Mouse (Mus musculus): ENCODE results near the gene Tpd52l1. TPM values are rescaled to one million over a fixed set of nuclear protein-coding genes. Genes with fewer than 3 reads are reported as not detected.

Tpd52l1 gene
- total and polyA plus RNA-seq, 2 experiments: 6.5 to 16.3 TPM

GRCm38 (mm10) chr10:31331225-31331775 lies 114.5 kb downstream of the Tpd52l1 start:
- Histone ChIP-seq H3K27me3 (ENCODE audit: control insufficient read depth, insufficient read depth, low read length) (no peaks in the 10 kb centered on the region), H3K4me3 (ENCODE audit: insufficient read depth, low read depth, low read length) (no peak overlapping the region), H3K27ac (replicated peaks; ENCODE audit: insufficient read depth, low read depth, low read length) (no peak overlapping the region), H3K36me3 (ENCODE audit: control insufficient read depth, insufficient read depth, low read length) (peaks cover 6% of the 10 kb centered on the region; the same call in 1 of the 2 replicates), H3K4me1 (ENCODE audit: control insufficient read depth, insufficient read depth, low read length) (no peaks in the 10 kb centered on the region), H3K9ac (ENCODE audit: low read depth, low read length) (no peak overlapping the region), H3K79me2 (ENCODE audit: control insufficient read depth, insufficient read depth, low read length) (no peaks in the 10 kb centered on the region)
- 89% methylated on average over 4 of the region's 4 CpGs for WGBS
- no peak for TF ChIP-seq POLR2A (IDR thresholded peaks at IDR 0.05; ENCODE audit: extremely low read depth, insufficient read depth, low read length)
- TF ChIP-seq CTCF (IDR thresholded peaks at IDR 0.05; ENCODE audit: low read depth, low read length): no peak
- no peak for DNase-seq (ENCODE audit: extremely low read depth, low read depth, low spot score)

- H3K27me3 ChIP-seq (ENCODE audit: control insufficient read depth, insufficient read depth, low read length): no peaks in the 10 kb centered on the region
- H3K4me3 ChIP-seq (ENCODE audit: insufficient read depth, low read depth, low read length): no peak overlapping the region
- H3K27ac ChIP-seq (replicated peaks; ENCODE audit: insufficient read depth, low read depth, low read length): no peak overlapping the region
- H3K36me3 ChIP-seq (ENCODE audit: control insufficient read depth, insufficient read depth, low read length): peaks cover 8% of the 10 kb centered on the region; the same call in 1 of the 2 replicates
- no peak overlapping the region for H3K9ac ChIP-seq (ENCODE audit: low read depth, low read length)
- TF ChIP-seq CTCF (IDR thresholded peaks at IDR 0.05; ENCODE audit: low read depth, low read length) (no peak), POLR2A (IDR thresholded peaks at IDR 0.05; ENCODE audit: extremely low read depth, insufficient read depth, low read length) (no peak)
- H3K79me2 ChIP-seq (ENCODE audit: control insufficient read depth, insufficient read depth, low read length): no peaks in the 10 kb centered on the region
- 93% methylated on average over 3 of the region's 3 CpGs for WGBS
- DNase-seq (ENCODE audit: extremely low read depth, low read depth, low spot score): no peak
- no peaks in the 10 kb centered on the region for H3K4me1 ChIP-seq (ENCODE audit: control insufficient read depth, insufficient read depth, low read length)
Measured at GRCm38 (mm10) chr10:31330286-31330962, 115.3 kb downstream of the Tpd52l1 start.

- DNase-seq (ENCODE audit: extremely low read depth, low read depth, low spot score): no peak
- no peak overlapping the region for H3K27ac ChIP-seq (replicated peaks; ENCODE audit: insufficient read depth, low read depth, low read length)
- H3K9ac ChIP-seq (ENCODE audit: low read depth, low read length): no peak overlapping the region
- H3K79me2 ChIP-seq (ENCODE audit: control insufficient read depth, insufficient read depth, low read length): no peaks in the 10 kb centered on the region
- H3K4me1 ChIP-seq (ENCODE audit: control insufficient read depth, insufficient read depth, low read length): no peaks in the 10 kb centered on the region
- no peak overlapping the region for H3K4me3 ChIP-seq (ENCODE audit: insufficient read depth, low read depth, low read length)
- H3K27me3 ChIP-seq (ENCODE audit: control insufficient read depth, insufficient read depth, low read length): no peaks in the 10 kb centered on the region
- WGBS: 91% methylated on average over 1 of the region's 1 CpGs
- no peak for TF ChIP-seq POLR2A (IDR thresholded peaks at IDR 0.05; ENCODE audit: extremely low read depth, insufficient read depth, low read length)
- TF ChIP-seq CTCF (IDR thresholded peaks at IDR 0.05; ENCODE audit: low read depth, low read length): no peak
- peaks cover 8% of the 10 kb centered on the region; the same call in 1 of the 2 replicates for H3K36me3 ChIP-seq (ENCODE audit: control insufficient read depth, insufficient read depth, low read length)
Measured at GRCm38 (mm10) chr10:31329436-31329835, 116.3 kb downstream of the Tpd52l1 start.

- DNase-seq (ENCODE audit: extremely low read depth, low read depth, low spot score): no peak
- no peaks in the 10 kb centered on the region; the same call in 1 of the 2 replicates for H3K36me3 ChIP-seq (ENCODE audit: control insufficient read depth, insufficient read depth, low read length)
- TF ChIP-seq POLR2A (IDR thresholded peaks at IDR 0.05; ENCODE audit: extremely low read depth, insufficient read depth, low read length) (no peak), CTCF (IDR thresholded peaks at IDR 0.05; ENCODE audit: low read depth, low read length) (no peak)
- no peaks in the 10 kb centered on the region for H3K4me1 ChIP-seq (ENCODE audit: control insufficient read depth, insufficient read depth, low read length)
- no peak overlapping the region for H3K27ac ChIP-seq (replicated peaks; ENCODE audit: insufficient read depth, low read depth, low read length)
- no peaks in the 10 kb centered on the region for H3K27me3 ChIP-seq (ENCODE audit: control insufficient read depth, insufficient read depth, low read length)
- no peak overlapping the region for H3K4me3 ChIP-seq (ENCODE audit: insufficient read depth, low read depth, low read length)
- H3K9ac ChIP-seq (ENCODE audit: low read depth, low read length): no peak overlapping the region
- 95% methylated on average over 5 of the region's 5 CpGs for WGBS
- no peaks in the 10 kb centered on the region for H3K79me2 ChIP-seq (ENCODE audit: control insufficient read depth, insufficient read depth, low read length)
Measured at GRCm38 (mm10) chr10:31318491-31318890, 127.3 kb downstream of the Tpd52l1 start.

- WGBS: 4% methylated on average over 44 of the region's 44 CpGs
- Histone ChIP-seq H3K9ac (ENCODE audit: low read depth, low read length) (peak within 1 kb of the TSS; percentile 92), H3K4me1 (ENCODE audit: control insufficient read depth, insufficient read depth, low read length) (peaks cover 1% of the 10 kb centered on the region; the same call in 1 of the 2 replicates), H3K36me3 (ENCODE audit: control insufficient read depth, insufficient read depth, low read length) (no peaks in the 10 kb centered on the region), H3K4me3 (ENCODE audit: insufficient read depth, low read depth, low read length) (peak within 1 kb of the TSS; percentile 91), H3K79me2 (ENCODE audit: control insufficient read depth, insufficient read depth, low read length) (no peaks in the 10 kb centered on the region), H3K27ac (replicated peaks; ENCODE audit: insufficient read depth, low read depth, low read length) (peak within 1 kb of the TSS; percentile 32; the same call in 1 of the 2 replicates), H3K27me3 (ENCODE audit: control insufficient read depth, insufficient read depth, low read length) (no peaks in the 10 kb centered on the region)
- TF ChIP-seq CTCF (IDR thresholded peaks at IDR 0.05; ENCODE audit: low read depth, low read length) (no peak), POLR2A (IDR thresholded peaks at IDR 0.05; ENCODE audit: extremely low read depth, insufficient read depth, low read length) (peak; percentile 42; the same call in 1 of the 2 replicates)
- peak; percentile 73 for DNase-seq (ENCODE audit: extremely low read depth, low read depth, low spot score)
Measured at GRCm38 (mm10) chr10:31312865-31313848, 132.6 kb downstream of the Tpd52l1 start, which contains the start of gene Hddc2. Gene Hddc2, plus strand, starts transcription at chr10:31313383.

Data from liver, adult 2 months (tissue).